Mouse (Mus musculus): Measurements from ENCODE around the gene Slc16a3.

- TF ChIP-seq CTCF (IDR thresholded peaks at IDR 0.05; ENCODE audit: low read depth) (no peak), EP300 (IDR thresholded peaks at IDR 0.05; ENCODE audit: low read depth) (no peak)
Measured at GRCm38 (mm10) chr11:120938795-120939194, 9.5 kb upstream of the Slc16a3 start.

All from liver, embryonic 14.5 days (tissue).